ENCODE assay signal across 19 mouse cellular contexts in the genomic region with DNA sequence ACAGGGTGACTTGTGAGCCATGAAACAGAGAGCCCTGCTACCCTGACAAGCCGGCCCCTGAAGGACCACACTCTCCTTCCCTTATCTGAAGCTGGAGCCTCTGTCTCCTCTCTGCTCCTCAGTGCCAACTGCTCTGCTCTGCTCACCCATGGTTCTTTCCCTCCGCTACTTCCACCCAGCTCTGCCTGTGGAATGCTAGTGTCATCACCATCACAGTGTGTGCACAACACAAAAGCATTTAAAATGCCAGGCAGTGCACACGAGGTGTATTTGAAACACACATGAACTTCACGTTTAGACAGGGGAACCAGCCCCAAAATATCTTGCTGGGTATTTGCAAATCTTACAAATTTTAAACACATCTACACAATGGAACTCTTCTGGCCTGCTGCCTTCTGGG.
DNase-seq lines count a peak whose midpoint lies in the region; ATAC-seq and TF ChIP-seq lines count a peak whose summit lies in the region.
"Had no signal": no experiment of that assay in that cellular context is flagged by ENCODE, and none has a peak within 500 bp of the region (broad histone marks: within the 10 kb centered on the region; RNA-seq: fewer than 3 reads in every experiment).

No protein-coding gene starts in this region.

- H3K27me3 ChIP-seq in midbrain, embryonic 10.5 days (ENCODE audit: low read depth, poor library complexity, severe bottlenecking): no peaks in the 10 kb centered on the region
- no peaks in the 10 kb centered on the region for H3K27me3 ChIP-seq in midbrain, embryonic 11.5 days (ENCODE audit: control insufficient read depth, insufficient read depth, low read length)
- no peaks in the 10 kb centered on the region for H3K27me3 ChIP-seq in hindbrain, embryonic 12.5 days
- no peaks in the 10 kb centered on the region for H3K27me3 ChIP-seq in hindbrain, postnatal 0 days (ENCODE audit: insufficient read depth, low read length)
- H3K27me3 ChIP-seq in midbrain, postnatal 0 days (ENCODE audit: insufficient read depth, low read length): no peaks in the 10 kb centered on the region
- H3K27me3 ChIP-seq: embryonic facial prominence, embryonic 12.5 days; liver, embryonic 15.5 days; lung, embryonic 15.5 days had no signal

- no peaks in the 10 kb centered on the region for H3K9me3 ChIP-seq in midbrain, embryonic 10.5 days (replicated peaks)
- H3K9me3 ChIP-seq in midbrain, embryonic 11.5 days (ENCODE audit: control insufficient read depth, low read length): no peaks in the 10 kb centered on the region
- H3K9me3 ChIP-seq in hindbrain, embryonic 12.5 days (replicated peaks): no peaks in the 10 kb centered on the region
- H3K9me3 ChIP-seq in hindbrain, postnatal 0 days (ENCODE audit: low read length): no peaks in the 10 kb centered on the region
- no peaks in the 10 kb centered on the region for H3K9me3 ChIP-seq in midbrain, postnatal 0 days (ENCODE audit: low read length)
- H3K9me3 ChIP-seq: embryonic facial prominence, embryonic 12.5 days; limb, embryonic 10.5 days; liver, embryonic 15.5 days; lung, embryonic 15.5 days had no signal

- DNase-seq in midbrain, embryonic 10.5 days (ENCODE audit: low spot score): no peak
- no peak for DNase-seq in midbrain, embryonic 11.5 days (ENCODE audit: low spot score, missing footprints)
- no peak for DNase-seq in hindbrain, postnatal 0 days (ENCODE audit: low spot score)
- no peak for DNase-seq in midbrain, postnatal 0 days (ENCODE audit: low spot score)
- DNase-seq in spleen, adult 18-20 months: no peak
- no peak for DNase-seq in cerebellum, postnatal 4 days (ENCODE audit: low spot score in 2 of 2)
- no peak for DNase-seq in right cerebral cortex, postnatal 25 days
- DNase-seq: adrenal gland, adult 2 months; cerebellum, postnatal 14 days; gastrocnemius, postnatal 36 days; liver; lung, postnatal 36 days had no signal

- peaks cover 15% of the 10 kb centered on the region for H3K4me1 ChIP-seq in midbrain, embryonic 10.5 days
- peaks cover 5% of the 10 kb centered on the region; the same call in 1 of the 2 replicates for H3K4me1 ChIP-seq in midbrain, embryonic 11.5 days (ENCODE audit: control insufficient read depth, insufficient read depth, low read length)
- peaks cover 14% of the 10 kb centered on the region for H3K4me1 ChIP-seq in hindbrain, embryonic 12.5 days
- H3K4me1 ChIP-seq in hindbrain, postnatal 0 days (ENCODE audit: insufficient read depth, low read length): peaks cover 12% of the 10 kb centered on the region; the same call in 1 of the 2 replicates
- H3K4me1 ChIP-seq in midbrain, postnatal 0 days (ENCODE audit: insufficient read depth, low read length): peaks cover 6% of the 10 kb centered on the region; the same call in 1 of the 2 replicates
- H3K4me1 ChIP-seq: liver, embryonic 15.5 days; lung, embryonic 15.5 days had no signal

- no peak overlapping the region for H3K9ac ChIP-seq in midbrain, embryonic 11.5 days (ENCODE audit: low read length)
- no peak overlapping the region for H3K9ac ChIP-seq in hindbrain, embryonic 12.5 days
- H3K9ac ChIP-seq in hindbrain, postnatal 0 days (replicated peaks; ENCODE audit: low read length): no peak overlapping the region; the same call in 1 of the 2 replicates
- no peak overlapping the region for H3K9ac ChIP-seq in midbrain, postnatal 0 days (replicated peaks; ENCODE audit: low read length, poor library complexity, severe bottlenecking)
- H3K9ac ChIP-seq: embryonic facial prominence, embryonic 12.5 days; liver, embryonic 15.5 days; lung, embryonic 15.5 days had no signal

- H3K36me3 ChIP-seq in midbrain, embryonic 10.5 days: no peaks in the 10 kb centered on the region
- H3K36me3 ChIP-seq in midbrain, embryonic 11.5 days (ENCODE audit: control insufficient read depth, insufficient read depth, low read length): no peaks in the 10 kb centered on the region
- H3K36me3 ChIP-seq in hindbrain, embryonic 12.5 days: no peaks in the 10 kb centered on the region
- H3K36me3 ChIP-seq in hindbrain, postnatal 0 days (ENCODE audit: insufficient read depth, low read length): no peaks in the 10 kb centered on the region
- H3K36me3 ChIP-seq in midbrain, postnatal 0 days (ENCODE audit: insufficient read depth, low read length): no peaks in the 10 kb centered on the region
- H3K36me3 ChIP-seq: embryonic facial prominence, embryonic 12.5 days; liver, embryonic 15.5 days; lung, embryonic 15.5 days had no signal

- H3K4me3 ChIP-seq in midbrain, embryonic 10.5 days: no peak overlapping the region
- no peak overlapping the region for H3K4me3 ChIP-seq in midbrain, embryonic 11.5 days (ENCODE audit: low read depth, low read length)
- no peak overlapping the region for H3K4me3 ChIP-seq in hindbrain, embryonic 12.5 days
- H3K4me3 ChIP-seq in hindbrain, postnatal 0 days (ENCODE audit: low read length): no peak overlapping the region
- no peak overlapping the region for H3K4me3 ChIP-seq in midbrain, postnatal 0 days (ENCODE audit: low read depth, low read length)
- H3K4me3 ChIP-seq: embryonic facial prominence, embryonic 12.5 days; limb, embryonic 10.5 days; liver, embryonic 15.5 days; lung, embryonic 15.5 days; myocyte had no signal

- 72% methylated on average over 4 of the region's 4 CpGs for WGBS in midbrain, embryonic 10.5 days
- 74% methylated on average over 4 of the region's 4 CpGs for WGBS in midbrain, embryonic 11.5 days
- 54% methylated on average over 4 of the region's 4 CpGs for WGBS in hindbrain, embryonic 12.5 days
- 37% methylated on average over 4 of the region's 4 CpGs for WGBS in hindbrain, postnatal 0 days
- WGBS in midbrain, postnatal 0 days: 44% methylated on average over 4 of the region's 4 CpGs

- no peak for TF ChIP-seq CTCF in hindbrain, postnatal 0 days (IDR thresholded peaks at IDR 0.05; ENCODE audit: low read depth)
- no peak for TF ChIP-seq CTCF in midbrain, postnatal 0 days (IDR thresholded peaks at IDR 0.05)

- H3K27ac ChIP-seq in midbrain, embryonic 10.5 days (replicated peaks): peak overlapping the region; percentile 57; the same call in 1 of the 2 replicates
- H3K27ac ChIP-seq in midbrain, embryonic 11.5 days (ENCODE audit: low read depth, low read length): no peak overlapping the region
- 0 out of 2 replicates have a peak overlapping the region, but pooled peaks have one; percentile 30 for H3K27ac ChIP-seq in hindbrain, embryonic 12.5 days
- peak overlapping the region; percentile 74 for H3K27ac ChIP-seq in hindbrain, postnatal 0 days
- H3K27ac ChIP-seq in midbrain, postnatal 0 days (ENCODE audit: low read depth, low read length): peak overlapping the region; percentile 70
- H3K27ac ChIP-seq: embryonic facial prominence, embryonic 12.5 days; limb, embryonic 10.5 days; liver, embryonic 15.5 days; lung, embryonic 15.5 days had no signal

- no peak overlapping the region for H3K4me2 ChIP-seq in midbrain, embryonic 11.5 days
- no peak overlapping the region for H3K4me2 ChIP-seq in hindbrain, embryonic 12.5 days (replicated peaks)
- H3K4me2 ChIP-seq in hindbrain, postnatal 0 days (ENCODE audit: low read depth, low read length): no peak overlapping the region
- no peak overlapping the region for H3K4me2 ChIP-seq in midbrain, postnatal 0 days (ENCODE audit: low read depth, low read length, poor library complexity, severe bottlenecking)
- H3K4me2 ChIP-seq: embryonic facial prominence, embryonic 12.5 days; liver, embryonic 15.5 days; lung, embryonic 15.5 days had no signal

- no peak for ATAC-seq in midbrain, embryonic 11.5 days (ENCODE audit: low FRiP score)
- ATAC-seq in hindbrain, embryonic 12.5 days (ENCODE audit: low FRiP score): no peak
- ATAC-seq in hindbrain, postnatal 0 days: peak; percentile 13; the same call in 1 of the 2 replicates
- ATAC-seq in midbrain, postnatal 0 days (ENCODE audit: low FRiP score): no peak
- ATAC-seq: intestine, embryonic 16.5 days had no signal
